ENCODE assay signal across 8 mouse cellular contexts in the genomic region with DNA sequence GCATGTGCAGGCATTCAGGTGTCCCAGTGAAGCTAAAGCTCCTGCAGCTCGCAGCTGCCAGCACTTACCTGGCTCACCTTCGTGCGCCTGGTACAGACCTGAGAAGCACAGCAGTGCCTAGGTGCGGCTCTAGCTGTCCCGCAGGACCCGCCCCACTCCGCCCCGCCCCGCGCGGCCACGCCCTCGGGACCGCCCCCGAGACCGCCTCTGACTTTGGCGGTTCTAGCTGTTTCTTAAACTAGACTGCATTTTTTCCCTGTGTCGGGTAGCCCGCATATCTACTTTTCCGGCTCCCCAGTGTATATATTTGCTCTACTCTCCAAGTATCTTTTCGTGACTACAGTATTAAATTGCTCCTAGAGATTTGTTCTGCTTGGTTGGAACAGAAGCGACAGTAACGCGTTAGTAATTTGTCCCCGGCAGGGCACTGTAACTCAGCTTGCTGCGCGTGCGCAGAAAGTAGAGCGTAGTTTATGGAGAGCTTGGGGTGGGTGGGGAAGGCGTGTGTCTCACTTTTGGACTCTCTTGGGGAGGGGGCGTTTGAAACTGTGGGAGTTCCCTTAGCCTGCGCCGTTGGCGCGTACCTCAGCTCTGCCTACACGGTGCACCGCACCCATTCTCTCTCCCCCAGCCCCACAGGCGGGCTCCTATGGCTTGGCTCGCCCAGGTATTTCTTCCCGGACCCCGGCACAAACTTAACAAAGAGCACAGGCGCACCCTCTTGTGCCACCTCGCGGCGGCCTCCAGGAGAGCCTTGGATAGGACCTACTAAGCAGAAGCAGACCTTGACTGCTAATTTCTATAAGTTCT. TPM values are rescaled to one million over a fixed set of nuclear protein-coding genes. Genes with fewer than 3 reads are reported as not detected.
A peak's percentile ranks its signal among the peaks of the same experiment; 100 is the strongest.
DNase-seq lines count a peak whose midpoint lies in the region; ATAC-seq and TF ChIP-seq lines count a peak whose summit lies in the region.

Mgst3 (minus strand) TSS at position 159 of the 810 bp plus-strand sequence.

- peak within 1 kb of the TSS; percentile 65 for H3K4me3 ChIP-seq in hindbrain, embryonic 13.5 days

- H3K36me3 ChIP-seq in hindbrain, embryonic 13.5 days = no peaks in the 10 kb centered on the region

- POLR2A ChIA-PET in Patski (lab: Charles Lee) = interaction anchor here (0.6 kb wide), 1 partner anchor 17 kb away, joined by 4 read pairs; no protein-coding TSS in a partner anchor

- H3K27ac ChIP-seq in hindbrain, embryonic 13.5 days = peak within 1 kb of the TSS; percentile 81

- under 1% methylated on average over 45 of the region's 45 CpGs for WGBS in hindbrain, embryonic 13.5 days

- CTCF ChIA-PET in Patski (lab: Charles Lee) = interaction anchor here (0.9 to 2.4 kb wide), 14 partner anchors 8 to 50 kb away, joined by 3 to 40 read pairs (median 4); no protein-coding TSS in a partner anchor

- H3K9ac ChIP-seq in hindbrain, embryonic 13.5 days = peak within 1 kb of the TSS; percentile 73

- H3K4me2 ChIP-seq in hindbrain, embryonic 13.5 days = peak within 1 kb of the TSS; percentile 88

- peak; percentile 89 for TF ChIP-seq CTCF in Patski (IDR thresholded peaks at IDR 0.05)

- H3K27me3 ChIP-seq in Patski = peaks cover 23% of the 10 kb centered on the region
- H3K27me3 ChIP-seq in hindbrain, embryonic 13.5 days = peaks cover 30% of the 10 kb centered on the region

- peaks cover 18% of the 10 kb centered on the region for H3K4me1 ChIP-seq in hindbrain, embryonic 13.5 days (replicated peaks)

- peak; percentile 91 for ATAC-seq in Patski
- peak; percentile 97 for ATAC-seq in hindbrain, embryonic 13.5 days (ENCODE audit: low FRiP score)

- in situ Hi-C loops in Patski (cut with MboI; ENCODE audit: low pct_unique_long_range_greater_than_20kb) = no loop called here

- peak; percentile 85 for DNase-seq in Patski (ENCODE audit: low read depth, low spot score)
- DNase-seq in cerebellum, postnatal 14 days = peak; percentile 96 to 97
- peak; percentile 90 to 91 for DNase-seq in frontal cortex, postnatal 14 days (ENCODE audit: low spot score in 2 of 2)
- DNase-seq in layer of hippocampus, postnatal 25 days (ENCODE audit: extremely low spot score in 1 of 2, low spot score in 1 of 2) = peak; percentile 95
- DNase-seq in lung, postnatal 25 days (ENCODE audit: low spot score) = peak; percentile 94
- DNase-seq in retina, embryonic 14.5 days (ENCODE audit: low spot score) = peak; percentile 96
- peak; percentile 98 for DNase-seq in thymus, postnatal 4 days

- no peaks in the 10 kb centered on the region for H3K9me3 ChIP-seq in hindbrain, embryonic 13.5 days

RNA-seq across cellular contexts. Expression of gene Mgst3, which starts in this region (rescaled TPM):
- 54.7 TPM for polyA plus RNA-seq in Patski (2021)
- polyA plus RNA-seq in hindbrain, embryonic 13.5 days (2015; fragmentation: Nextera tagmentation; extraction: Ambion mirVana) = 105 and 108 TPM in 2 replicates
- 10 to 100 TPM; 80.9 to 86.6 TPM for total RNA-seq in layer of hippocampus, postnatal 25 days (2021)

Comparison
In these comparisons a context has a peak if more than half of its experiments do, and no peak if none do; other contexts are left out.
1. Peak in every context shown above with its lines: DNase-seq, ATAC-seq, H3K4me3 ChIP-seq and H3K27ac ChIP-seq.